Mouse (Mus musculus) liver, embryonic 15.5 days (tissue): ENCODE data around the gene T2. TPM values are rescaled to one million over a fixed set of nuclear protein-coding genes. Genes with fewer than 3 reads are reported as not detected.
A peak's percentile ranks its signal among the peaks of the same experiment; 100 is the strongest.

Experiments
- ATAC-seq: fragments of 200-750 bp; cut with Nextera tagmentation; 2 replicates; pipeline ENCODE4 v1.8.0; 2017; ENCODE audit warnings: moderate number of reproducible peaks, mild to moderate bottlenecking, moderate library complexity; ENCODE audit not compliant: insufficient read depth
- H3K27ac ChIP-seq: fragments of 300-500 bp; sonication (generic); replicated peaks from 2 replicates; pipeline ENCODE4 v1.5.1; 2015; ENCODE audit warnings: mild to moderate bottlenecking, inconsistent platforms
- H3K27me3 ChIP-seq: fragments of 300-500 bp; sonication (generic); 2 replicates; pipeline ENCODE4 v1.6.1; 2015; ENCODE audit warnings: mild to moderate bottlenecking, inconsistent platforms
- H3K36me3 ChIP-seq: fragments of 300-500 bp; sonication (generic); replicated peaks from 2 replicates; pipeline ENCODE4 v1.6.1; 2015; ENCODE audit warnings: moderate library complexity, mild to moderate bottlenecking, inconsistent platforms
- H3K4me1 ChIP-seq: fragments of 300-500 bp; sonication (generic); replicated peaks from 2 replicates; pipeline ENCODE4 v1.6.1; 2015; ENCODE audit warnings: inconsistent platforms
- H3K4me2 ChIP-seq: fragments of 300-500 bp; sonication (generic); 2 replicates; pipeline ENCODE4 v1.6.1; 2015; ENCODE audit warnings: moderate library complexity, mild to moderate bottlenecking, inconsistent platforms
- H3K4me3 ChIP-seq: fragments of 300-500 bp; sonication (generic); replicated peaks from 2 replicates; pipeline ENCODE4 v1.5.1; 2015; ENCODE audit warnings: mild to moderate bottlenecking, inconsistent platforms
- H3K9ac ChIP-seq: fragments of 300-500 bp; sonication (generic); 2 replicates; pipeline ENCODE4 v1.6.1; 2015; ENCODE audit warnings: moderate library complexity, mild to moderate bottlenecking, inconsistent platforms
- H3K9me3 ChIP-seq: fragments of 300-500 bp; sonication (generic); replicated peaks from 2 replicates; pipeline ENCODE4 v1.6.1; 2016; ENCODE audit warnings: inconsistent platforms
- WGBS: fragments of 180-500 bp; shearing (Covaris S2); methylation state at CpG from one replicate; pipeline ENCODE4 v1.1.7; 2015; ENCODE audit warnings: mixed read lengths; ENCODE audit not compliant: insufficient replicate concordance; 5-methylcytosine and 5-hydroxymethylcytosine counted together
- polyA plus RNA-seq: library from polyadenylated mRNA; unstranded; fragments of >200 nt; fragmentation: Nextera tagmentation; extraction: Ambion mirVana; gene quantifications from 2 replicates; pipeline ENCODE4 v1.2.1, GENCODE M21; 2015

Gene T2
- polyA plus RNA-seq, 1 experiment from 2014 or later: not detected

DNA sequence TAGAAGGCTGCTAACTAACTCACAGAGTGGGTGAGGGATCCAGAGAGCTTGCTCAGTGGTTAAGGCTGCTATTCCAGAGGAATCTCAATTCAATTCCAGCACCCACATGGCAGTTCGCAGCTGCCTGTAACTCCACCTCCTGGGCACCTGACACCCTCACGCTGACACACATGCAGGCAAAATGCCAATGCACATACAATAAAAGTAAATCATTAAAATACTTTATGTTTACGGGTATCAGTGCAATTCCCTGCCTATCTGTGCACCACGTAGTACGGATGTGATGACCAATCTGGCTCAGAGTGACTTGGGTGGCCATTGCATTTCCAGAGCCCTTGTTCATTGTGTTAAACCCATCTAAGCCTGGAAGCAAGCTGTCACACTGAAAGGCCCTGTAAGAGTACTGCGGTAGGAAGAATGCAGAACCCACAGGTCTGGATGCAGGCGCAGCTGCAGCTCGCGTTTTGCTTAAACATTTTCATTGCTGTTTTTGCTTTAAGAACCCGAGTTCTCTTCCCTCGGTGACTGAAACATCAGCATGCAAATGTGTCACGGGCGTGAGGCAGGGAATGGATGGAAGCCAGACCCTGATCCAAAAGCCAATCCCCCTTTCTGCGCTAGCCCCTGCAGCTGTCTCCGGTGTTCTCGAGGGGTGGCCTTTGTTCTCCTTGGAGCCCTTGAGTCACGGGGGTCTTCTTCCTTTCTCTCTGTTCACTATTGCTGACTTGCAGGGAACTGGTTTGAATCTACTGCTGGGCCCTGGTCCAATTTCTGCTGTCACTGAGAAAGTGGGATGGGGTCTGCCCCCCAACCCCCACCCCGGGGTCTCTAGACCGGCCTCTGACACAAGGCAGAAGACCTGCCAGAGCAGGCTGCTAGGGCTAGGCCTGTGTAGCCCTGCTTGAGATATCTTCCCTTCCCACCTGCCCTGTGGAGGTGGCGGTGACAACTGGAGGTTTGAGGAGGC is 12.0 kb downstream of the T2 start:
- H3K27ac ChIP-seq: no peak overlapping the region
- H3K9ac ChIP-seq: no peak overlapping the region
- no peak overlapping the region for H3K4me2 ChIP-seq
- H3K27me3 ChIP-seq: 0 out of 2 replicates have a peak, but pooled peaks cover 7% of the 10 kb centered on the region
- H3K36me3 ChIP-seq: no peaks in the 10 kb centered on the region
- peaks cover 10% of the 10 kb centered on the region for H3K4me1 ChIP-seq
- no peak for ATAC-seq
- H3K9me3 ChIP-seq: no peaks in the 10 kb centered on the region
- H3K4me3 ChIP-seq: no peak overlapping the region
- 45% methylated on average over 20 of the region's 20 CpGs for WGBS

DNA sequence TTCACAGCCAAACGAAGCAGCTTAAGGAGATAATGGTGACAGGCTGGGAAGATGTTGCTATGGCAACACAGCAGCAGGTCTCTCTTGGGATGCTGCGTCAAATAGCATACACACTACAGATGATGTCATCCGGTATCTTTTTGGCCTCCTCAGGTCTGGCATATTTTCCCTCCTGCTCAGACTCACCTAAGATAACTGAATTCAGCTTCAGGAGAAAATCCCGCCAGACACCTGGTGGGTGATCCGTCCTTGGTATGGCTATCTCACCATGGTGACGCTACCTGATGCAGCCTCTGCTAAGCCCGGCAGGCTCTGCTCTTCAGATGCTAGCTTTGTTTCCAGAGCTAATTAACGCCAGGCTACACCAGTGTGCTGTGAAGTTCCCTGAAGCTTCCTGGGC is 12.8 kb downstream of the T2 start:
- H3K27me3 ChIP-seq: 0 out of 2 replicates have a peak, but pooled peaks cover 7% of the 10 kb centered on the region
- ATAC-seq: no peak
- no peaks in the 10 kb centered on the region for H3K9me3 ChIP-seq
- H3K4me2 ChIP-seq: no peak overlapping the region
- H3K9ac ChIP-seq: no peak overlapping the region
- 53% methylated on average over 8 of the region's 8 CpGs for WGBS
- H3K27ac ChIP-seq: no peak overlapping the region
- peaks cover 10% of the 10 kb centered on the region for H3K4me1 ChIP-seq
- no peaks in the 10 kb centered on the region for H3K36me3 ChIP-seq
- no peak overlapping the region for H3K4me3 ChIP-seq

DNA sequence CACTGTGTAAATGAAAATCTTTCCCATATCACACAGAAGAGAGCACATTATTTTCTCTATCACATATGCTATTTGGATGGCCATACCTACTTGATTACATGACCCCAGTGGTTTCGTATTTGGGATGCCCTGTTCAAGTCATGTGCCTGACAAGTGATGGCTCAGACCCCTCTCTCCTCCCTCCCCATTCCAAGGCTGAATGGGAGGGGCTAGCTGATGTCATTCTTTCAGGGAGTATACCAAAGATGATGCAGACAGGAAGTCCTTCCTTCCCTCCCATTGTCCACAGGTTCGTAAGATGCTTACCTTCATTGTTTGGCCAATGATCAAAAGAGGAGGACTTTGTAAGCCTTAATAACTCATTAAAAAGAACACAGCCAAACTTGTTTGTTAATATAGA is 13.4 kb downstream of the T2 start:
- no peaks in the 10 kb centered on the region for H3K9me3 ChIP-seq
- ATAC-seq: no peak
- no peak overlapping the region for H3K9ac ChIP-seq
- no peak overlapping the region for H3K27ac ChIP-seq
- H3K36me3 ChIP-seq: no peaks in the 10 kb centered on the region
- no peak overlapping the region for H3K4me3 ChIP-seq
- 50% methylated on average over 2 of the region's 2 CpGs for WGBS
- no peak overlapping the region for H3K4me2 ChIP-seq
- 0 out of 2 replicates have a peak, but pooled peaks cover 7% of the 10 kb centered on the region for H3K27me3 ChIP-seq
- H3K4me1 ChIP-seq: peaks cover 10% of the 10 kb centered on the region

GRCm38 (mm10) chr17:8370634-8371229 is 14.9 kb downstream of the T2 start:
- ATAC-seq: no peak
- H3K27me3 ChIP-seq: 0 out of 2 replicates have a peak, but pooled peaks cover 7% of the 10 kb centered on the region
- no peak overlapping the region for H3K27ac ChIP-seq
- peaks cover 10% of the 10 kb centered on the region for H3K4me1 ChIP-seq
- 43% methylated on average over 13 of the region's 13 CpGs for WGBS
- no peak overlapping the region for H3K9ac ChIP-seq
- H3K36me3 ChIP-seq: no peaks in the 10 kb centered on the region
- H3K4me2 ChIP-seq: no peak overlapping the region
- no peak overlapping the region for H3K4me3 ChIP-seq
- H3K9me3 ChIP-seq: no peaks in the 10 kb centered on the region

GRCm38 (mm10) chr17:8371834-8372233 is 16.0 kb downstream of the T2 start:
- 0 out of 2 replicates have a peak, but pooled peaks have one; percentile 42 for ATAC-seq
- Histone ChIP-seq H3K27me3 (0 out of 2 replicates have a peak, but pooled peaks cover 7% of the 10 kb centered on the region), H3K4me3 (peak overlapping the region; percentile 1; the same call in 1 of the 2 replicates), H3K4me2 (peak overlapping the region; percentile 57), H3K27ac (no peak overlapping the region), H3K36me3 (no peaks in the 10 kb centered on the region), H3K4me1 (peaks cover 10% of the 10 kb centered on the region), H3K9me3 (no peaks in the 10 kb centered on the region), H3K9ac (no peak overlapping the region)
- under 1% methylated on average over 7 of the region's 7 CpGs for WGBS

GRCm38 (mm10) chr17:8372286-8373046 is 16.7 kb downstream of the T2 start:
- Histone ChIP-seq H3K27ac (no peak overlapping the region), H3K4me2 (peak overlapping the region; percentile 57), H3K27me3 (0 out of 2 replicates have a peak, but pooled peaks cover 7% of the 10 kb centered on the region), H3K4me3 (peak overlapping the region; percentile 1; the same call in 1 of the 2 replicates), H3K36me3 (no peaks in the 10 kb centered on the region), H3K4me1 (peaks cover 10% of the 10 kb centered on the region), H3K9ac (no peak overlapping the region), H3K9me3 (no peaks in the 10 kb centered on the region)
- under 1% methylated on average over 18 of the region's 18 CpGs for WGBS
- no peak for ATAC-seq

DNA sequence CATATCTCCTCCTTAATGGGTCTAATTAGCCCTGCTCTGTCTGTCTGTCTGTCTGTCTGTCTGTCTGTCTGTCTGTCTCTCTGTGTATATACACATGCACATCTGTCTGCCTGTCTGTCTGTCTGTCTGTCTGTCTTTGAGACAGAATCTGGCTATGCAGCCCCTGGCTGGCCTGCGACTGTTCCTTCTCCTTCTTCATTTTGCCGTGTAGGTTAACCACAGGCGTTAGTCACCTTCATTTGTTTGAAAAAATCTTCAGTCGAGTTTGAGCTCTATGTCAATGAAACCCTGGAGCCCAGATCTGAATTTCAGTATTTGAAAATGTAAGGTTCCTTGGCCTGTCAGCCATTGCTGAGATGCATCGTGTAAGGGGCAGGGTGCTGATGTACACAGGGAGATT is 21.5 kb downstream of the T2 start:
- Histone ChIP-seq H3K9me3 (no peaks in the 10 kb centered on the region), H3K4me2 (no peak overlapping the region), H3K4me3 (no peak overlapping the region), H3K27me3 (no peaks in the 10 kb centered on the region), H3K36me3 (no peaks in the 10 kb centered on the region), H3K9ac (no peak overlapping the region), H3K27ac (no peak overlapping the region), H3K4me1 (peaks cover 1% of the 10 kb centered on the region; the same call in 1 of the 2 replicates)
- no peak for ATAC-seq
- 24% methylated on average over 5 of the region's 5 CpGs for WGBS

DNA sequence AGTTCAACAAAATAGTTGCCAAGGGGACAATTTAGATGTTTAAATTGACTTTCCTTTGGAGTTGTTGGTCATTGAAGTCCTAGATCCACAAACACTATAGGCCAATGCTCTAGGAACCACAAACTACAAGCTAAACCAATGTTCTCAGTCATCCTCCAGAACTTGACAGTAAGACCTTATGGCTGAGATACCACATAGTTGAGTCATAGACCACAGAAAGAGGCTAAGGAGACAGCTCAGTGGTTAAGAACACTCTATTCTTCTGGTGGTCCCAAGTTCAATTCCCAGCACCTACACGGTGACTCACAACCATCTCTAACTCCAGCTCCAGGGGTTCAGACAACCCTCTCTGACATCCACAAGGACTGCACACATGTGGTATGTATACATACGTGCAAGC is 29.6 kb downstream of the T2 start:
- peaks cover 29% of the 10 kb centered on the region for H3K27me3 ChIP-seq
- no peak for ATAC-seq
- H3K36me3 ChIP-seq: no peaks in the 10 kb centered on the region
- no peak overlapping the region for H3K27ac ChIP-seq
- H3K9me3 ChIP-seq: no peaks in the 10 kb centered on the region
- WGBS: 76% methylated on average over 2 of the region's 2 CpGs
- no peak overlapping the region for H3K4me2 ChIP-seq
- H3K9ac ChIP-seq: no peak overlapping the region
- no peak overlapping the region for H3K4me3 ChIP-seq
- no peaks in the 10 kb centered on the region; the same call in 1 of the 2 replicates for H3K4me1 ChIP-seq

GRCm38 (mm10) chr17:8388463-8388862 is 32.7 kb downstream of the T2 start:
- Histone ChIP-seq H3K4me1 (no peaks in the 10 kb centered on the region; the same call in 1 of the 2 replicates), H3K4me2 (no peak overlapping the region), H3K27me3 (peaks cover 41% of the 10 kb centered on the region), H3K9me3 (no peaks in the 10 kb centered on the region), H3K36me3 (no peaks in the 10 kb centered on the region), H3K27ac (no peak overlapping the region), H3K4me3 (no peak overlapping the region), H3K9ac (no peak overlapping the region)
- no peak for ATAC-seq
- WGBS: 3% methylated on average over 13 of the region's 13 CpGs

GRCm38 (mm10) chr17:8388990-8389789 is 33.4 kb downstream of the T2 start:
- H3K27ac ChIP-seq: no peak overlapping the region
- no peak for ATAC-seq
- no peak overlapping the region for H3K4me3 ChIP-seq
- no peak overlapping the region; the same call in 1 of the 2 replicates for H3K4me2 ChIP-seq
- H3K4me1 ChIP-seq: no peaks in the 10 kb centered on the region; the same call in 1 of the 2 replicates
- H3K36me3 ChIP-seq: no peaks in the 10 kb centered on the region
- no peak overlapping the region for H3K9ac ChIP-seq
- H3K27me3 ChIP-seq: peaks cover 41% of the 10 kb centered on the region
- no peaks in the 10 kb centered on the region for H3K9me3 ChIP-seq
- WGBS: 1% methylated on average over 28 of the region's 28 CpGs
